Comparison of ENCODE assay signal across 8 mouse cellular contexts in the genomic region with DNA sequence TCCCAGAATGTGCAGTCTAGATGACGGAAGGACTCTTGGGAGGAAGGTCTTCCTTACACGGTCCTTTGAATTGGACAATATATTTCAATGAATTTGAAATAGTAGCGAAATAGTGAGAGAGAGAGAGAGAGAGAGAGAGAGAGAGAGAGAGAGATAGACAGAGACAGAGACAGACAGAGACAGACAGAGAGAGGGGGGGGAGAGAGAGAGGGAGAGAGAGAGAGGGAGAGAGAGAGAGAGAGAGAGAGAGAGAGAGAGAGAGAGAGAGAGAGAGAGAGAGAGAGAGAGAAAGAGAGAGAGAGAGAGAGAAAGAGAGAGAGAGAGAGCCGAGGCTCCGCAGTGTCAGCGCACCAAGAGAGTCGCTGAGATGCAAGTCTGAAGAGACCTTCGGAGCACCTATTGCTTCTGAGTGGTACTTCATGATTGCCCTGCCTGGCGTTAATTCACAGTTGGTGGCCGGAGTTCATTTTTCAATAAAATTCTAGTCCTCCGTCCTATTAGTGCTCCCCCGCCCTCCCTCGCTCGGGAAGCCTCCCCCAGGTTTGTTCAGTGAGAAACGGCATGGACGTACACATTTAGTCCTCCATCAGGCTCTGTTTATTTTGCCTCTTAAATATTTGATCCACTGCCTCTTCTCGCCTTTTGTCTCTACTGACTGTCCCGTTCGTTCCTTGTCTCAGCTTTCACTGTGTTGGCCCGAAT. TPM values are rescaled to one million over a fixed set of nuclear protein-coding genes. Genes with fewer than 3 reads are reported as not detected.
DNase-seq lines count a peak whose midpoint lies in the region; ATAC-seq and TF ChIP-seq lines count a peak whose summit lies in the region.

No protein-coding gene starts in this region.

- 0 out of 2 replicates have a peak, but pooled peaks cover under 1% of the 10 kb centered on the region for H3K9me3 ChIP-seq in heart, embryonic 12.5 days (replicated peaks)
- H3K9me3 ChIP-seq in E14TG2a.4 (ENCODE audit: low read length), result no peaks in the 10 kb centered on the region
- no peaks in the 10 kb centered on the region for H3K9me3 ChIP-seq in hindbrain, embryonic 15.5 days
- no peaks in the 10 kb centered on the region for H3K9me3 ChIP-seq in midbrain, embryonic 10.5 days (replicated peaks)

- H3K36me3 ChIP-seq in heart, embryonic 12.5 days, result peaks cover 17% of the 10 kb centered on the region
- H3K36me3 ChIP-seq in E14TG2a.4 (ENCODE audit: insufficient read depth, low read length), result peaks cover 19% of the 10 kb centered on the region
- peaks cover 17% of the 10 kb centered on the region for H3K36me3 ChIP-seq in hindbrain, embryonic 15.5 days
- peaks cover 20% of the 10 kb centered on the region for H3K36me3 ChIP-seq in midbrain, embryonic 10.5 days

- H3K4me2 ChIP-seq in heart, embryonic 12.5 days, result peak overlapping the region; percentile 79
- H3K4me2 ChIP-seq in hindbrain, embryonic 15.5 days, result peak overlapping the region; percentile 60

- no peak for TF ChIP-seq CTCF in E14TG2a.4 (conservative IDR thresholded peaks at IDR 0.05; ENCODE audit: low read length)

- H3K4me1 ChIP-seq in heart, embryonic 12.5 days (replicated peaks), result peaks cover 7% of the 10 kb centered on the region
- peaks cover 14% of the 10 kb centered on the region for H3K4me1 ChIP-seq in E14TG2a.4 (replicated peaks; ENCODE audit: low read depth, low read length)
- peaks cover 11% of the 10 kb centered on the region for H3K4me1 ChIP-seq in hindbrain, embryonic 15.5 days (replicated peaks)
- peaks cover 13% of the 10 kb centered on the region for H3K4me1 ChIP-seq in midbrain, embryonic 10.5 days

- ATAC-seq in heart, embryonic 12.5 days (ENCODE audit: insufficient number of reproducible peaks, low FRiP score), result 0 out of 2 replicates have a peak, but pooled peaks have one; percentile 53
- no peak for ATAC-seq in hindbrain, embryonic 15.5 days (ENCODE audit: low FRiP score, low read depth)
- no peak for ATAC-seq in monocyte, adult 5-6 weeks (replicated peaks; ENCODE audit: insufficient number of reproducible peaks, low FRiP score, low TSS enrichment, poor library complexity, severe bottlenecking)

- no peak for DNase-seq in heart, adult 8-10 months (ENCODE audit: low spot score)
- peak; percentile 38 to 48 for DNase-seq in cerebellum, postnatal 14 days
- no peak for DNase-seq in midbrain, embryonic 10.5 days (ENCODE audit: low spot score)
- DNase-seq in gastrocnemius, postnatal 4 days (ENCODE audit: low spot score in 2 of 2), result no peak

- H3K4me3 ChIP-seq in heart, embryonic 12.5 days, result peak overlapping the region; percentile 95
- peak overlapping the region; percentile 95 for H3K4me3 ChIP-seq in E14TG2a.4 (replicated peaks; ENCODE audit: low read length)
- H3K4me3 ChIP-seq in hindbrain, embryonic 15.5 days, result peak overlapping the region; percentile 94
- H3K4me3 ChIP-seq in midbrain, embryonic 10.5 days, result peak overlapping the region; percentile 97

- peak overlapping the region; percentile 95 for H3K27ac ChIP-seq in heart, embryonic 12.5 days (ENCODE audit: poor library complexity, severe bottlenecking)
- peak overlapping the region; percentile 98 for H3K27ac ChIP-seq in hindbrain, embryonic 15.5 days (replicated peaks)
- H3K27ac ChIP-seq in midbrain, embryonic 10.5 days (replicated peaks), result peak overlapping the region; percentile 96

- 39% methylated on average over 20 of the region's 20 CpGs for WGBS in heart, embryonic 12.5 days
- WGBS in hindbrain, embryonic 15.5 days, result 31% methylated on average over 20 of the region's 20 CpGs
- 47% methylated on average over 20 of the region's 20 CpGs for WGBS in midbrain, embryonic 10.5 days

- H3K9ac ChIP-seq in heart, embryonic 12.5 days, result peak overlapping the region; percentile 98
- H3K9ac ChIP-seq in hindbrain, embryonic 15.5 days, result peak overlapping the region; percentile 99

- H3K27me3 ChIP-seq in heart, embryonic 12.5 days (replicated peaks), result no peaks in the 10 kb centered on the region
- H3K27me3 ChIP-seq in E14TG2a.4 (ENCODE audit: insufficient read depth, low read length), result no peaks in the 10 kb centered on the region
- H3K27me3 ChIP-seq in hindbrain, embryonic 15.5 days, result no peaks in the 10 kb centered on the region
- no peaks in the 10 kb centered on the region for H3K27me3 ChIP-seq in midbrain, embryonic 10.5 days (ENCODE audit: low read depth, poor library complexity, severe bottlenecking)

RNA-seq across cellular contexts. Expression of a gene that starts 0.5 kb away (rescaled TPM):
- polyA plus RNA-seq in heart, embryonic 12.5 days (2016; fragmentation: Nextera tagmentation; extraction: Ambion mirVana), result 23.1 and 25.6 TPM in 2 replicates
- total RNA-seq in heart, adult 8-10 months (2022), result 10 to 100 TPM; 14.6 to 16.1 (median 15.6) TPM
- 19.3 TPM in 2 replicates for polyA plus RNA-seq in hindbrain, embryonic 15.5 days (2015; fragmentation: Nextera tagmentation; extraction: Ambion mirVana)
- 28.8 and 31.1 TPM in 2 replicates for polyA plus RNA-seq in midbrain, embryonic 10.5 days (2016; fragmentation: Nextera tagmentation; extraction: Ambion mirVana)
- total RNA-seq in gastrocnemius, postnatal 4 days (2021), result 10 to 100 TPM; 20.6 to 21.7 TPM
- total RNA-seq in monocyte, adult 5-6 weeks (2017), result 56.4 to 71.3 TPM (median 63.0 TPM) in 3 replicates

Comparison
In these comparisons a context has a peak if more than half of its experiments do, and no peak if none do; other contexts are left out.
1. DNase-seq: peak in cerebellum, postnatal 14 days (2 of 2); none in heart, adult 8-10 months (single experiment), midbrain, embryonic 10.5 days (single experiment) and gastrocnemius, postnatal 4 days (0 of 2).
2. Peak in every context shown above with its lines, with median percentiles within 50 percentile points of each other: H3K27ac ChIP-seq and H3K4me3 ChIP-seq.